Mouse (Mus musculus): ENCODE data around the gene Elfn1.
A peak's percentile ranks its signal among the peaks of the same experiment; 100 is the strongest.

The Elfn1 gene

GRCm38 (mm10) chr5:139907714-139908242, at the start of gene Elfn1:
Elfn1 (plus strand) TSS chr5:139907943.
- no peak for DNase-seq (ENCODE audit: low spot score in 2 of 2)

- DNase-seq (ENCODE audit: low spot score in 2 of 2) = no peak
Observed at GRCm38 (mm10) chr5:139860328-139861104, 47.2 kb upstream of the Elfn1 start.

- DNase-seq (ENCODE audit: low spot score in 2 of 2) = no peak
Observed at GRCm38 (mm10) chr5:139862759-139863158, 45.0 kb upstream of the Elfn1 start.

- no peak for DNase-seq (ENCODE audit: low spot score in 2 of 2)
Observed at GRCm38 (mm10) chr5:139870886-139871285, 36.9 kb upstream of the Elfn1 start.

- DNase-seq (ENCODE audit: low spot score in 2 of 2) = no peak
Observed at GRCm38 (mm10) chr5:139871526-139871925, 36.2 kb upstream of the Elfn1 start.

- DNase-seq (ENCODE audit: low spot score in 2 of 2) = no peak
Observed at GRCm38 (mm10) chr5:139877563-139877962, 30.2 kb upstream of the Elfn1 start.

GRCm38 (mm10) chr5:139879694-139880093, 28.0 kb upstream of the Elfn1 start:
- no peak for DNase-seq (ENCODE audit: low spot score in 2 of 2)

GRCm38 (mm10) chr5:139881161-139881560, 26.6 kb upstream of the Elfn1 start:
- DNase-seq (ENCODE audit: low spot score in 2 of 2) = no peak

GRCm38 (mm10) chr5:139888624-139889023, 19.1 kb upstream of the Elfn1 start:
- no peak for DNase-seq (ENCODE audit: low spot score in 2 of 2)

- no peak for DNase-seq (ENCODE audit: low spot score in 2 of 2)
Observed at GRCm38 (mm10) chr5:139889370-139889769, 18.4 kb upstream of the Elfn1 start.

GRCm38 (mm10) chr5:139892326-139892994, 15.3 kb upstream of the Elfn1 start:
- no peak for DNase-seq (ENCODE audit: low spot score in 2 of 2)

GRCm38 (mm10) chr5:139892995-139893345, 14.8 kb upstream of the Elfn1 start:
- no peak for DNase-seq (ENCODE audit: low spot score in 2 of 2)

GRCm38 (mm10) chr5:139894025-139894508, 13.7 kb upstream of the Elfn1 start:
- DNase-seq (ENCODE audit: low spot score in 2 of 2) = no peak

- no peak for DNase-seq (ENCODE audit: low spot score in 2 of 2)
Observed at GRCm38 (mm10) chr5:139899044-139899443, 8.7 kb upstream of the Elfn1 start.

GRCm38 (mm10) chr5:139905121-139905520, 2.6 kb upstream of the Elfn1 start:
- no peak for DNase-seq (ENCODE audit: low spot score in 2 of 2)

GRCm38 (mm10) chr5:139906507-139906906, 1.2 kb upstream of the Elfn1 start:
- DNase-seq (ENCODE audit: low spot score in 2 of 2) = no peak

- DNase-seq (ENCODE audit: low spot score in 2 of 2) = peak in 1 of 2 experiments; percentile 38
Observed at GRCm38 (mm10) chr5:139907241-139907640, 502 bp upstream of the Elfn1 start.

GRCm38 (mm10) chr5:139908243-139908810, 584 bp downstream of the Elfn1 start:
- no peak for DNase-seq (ENCODE audit: low spot score in 2 of 2)

GRCm38 (mm10) chr5:139908811-139909627, 1.3 kb downstream of the Elfn1 start:
- no peak for DNase-seq (ENCODE audit: low spot score in 2 of 2)

GRCm38 (mm10) chr5:139909710-139910550, 2.2 kb downstream of the Elfn1 start:
- no peak for DNase-seq (ENCODE audit: low spot score in 2 of 2)
